Mouse (Mus musculus) limb, embryonic 11.5 days (tissue): ENCODE results near the gene Tecpr1. TPM values are rescaled to one million over a fixed set of nuclear protein-coding genes. Genes with fewer than 3 reads are reported as not detected.

Experiments used
- ATAC-seq: fragments of 200-750 bp; cut with Nextera tagmentation; 2 replicates; pipeline ENCODE4 v1.8.0; 2017; ENCODE audit warnings: low read depth; ENCODE audit not compliant: insufficient number of reproducible peaks, low FRiP score, low TSS enrichment
- DNase-seq: peaks from one replicate; pipeline ENCODE4 v3.0.0-alpha.2; 2015; ENCODE audit warnings: low spot score
- H3K27ac ChIP-seq: fragments of 300-500 bp; sonication (generic); replicated peaks from 2 replicates; pipeline ENCODE4 v1.5.1; 2014; ENCODE audit warnings: low read depth, mild to moderate bottlenecking, low read length
- H3K27me3 ChIP-seq: fragments of 300-500 bp; sonication (generic); 2 replicates; pipeline ENCODE4 v1.6.1; 2014; ENCODE audit warnings: mild to moderate bottlenecking, low read length, mixed read lengths; ENCODE audit not compliant: control insufficient read depth, insufficient read depth
- H3K36me3 ChIP-seq: fragments of 300-500 bp; sonication (generic); 2 replicates; pipeline ENCODE4 v1.6.1; 2014; ENCODE audit warnings: mild to moderate bottlenecking, low read length, moderate library complexity, mixed read lengths; ENCODE audit not compliant: control insufficient read depth, insufficient read depth
- H3K4me1 ChIP-seq: fragments of 300-500 bp; sonication (generic); 2 replicates; pipeline ENCODE4 v1.6.1; 2014; ENCODE audit warnings: low read length, mixed read lengths; ENCODE audit not compliant: control insufficient read depth, insufficient read depth
- H3K4me2 ChIP-seq: fragments of 300-500 bp; sonication (generic); 2 replicates; pipeline ENCODE4 v1.6.1; 2014; ENCODE audit warnings: low read depth, mild to moderate bottlenecking, moderate library complexity; ENCODE audit not compliant: severe bottlenecking
- H3K4me3 ChIP-seq: fragments of 300-500 bp; sonication (generic); 2 replicates; pipeline ENCODE4 v1.5.1; 2014; ENCODE audit warnings: low read depth, low read length
- H3K9ac ChIP-seq: fragments of 300-500 bp; sonication (generic); 2 replicates; pipeline ENCODE4 v1.6.1; 2014; ENCODE audit warnings: mild to moderate bottlenecking, low read length
- H3K9me3 ChIP-seq: fragments of 300-500 bp; sonication (generic); 2 replicates; pipeline ENCODE4 v1.6.1; 2016; ENCODE audit warnings: low read length; ENCODE audit not compliant: control insufficient read depth
- WGBS: fragments of 180-500 bp; shearing (Covaris S2); extraction: QIAGEN DNeasy Blood & Tissue Kit; methylation state at CpG from one replicate; pipeline ENCODE4 v1.1.7; 2014; 5-methylcytosine and 5-hydroxymethylcytosine counted together
- polyA plus RNA-seq: library from polyadenylated mRNA; unstranded; fragments of >200 nt; fragmentation: Nextera tagmentation; extraction: Ambion mirVana; gene quantifications from 2 replicates; pipeline ENCODE4 v1.2.1, GENCODE M21; 2014

The Tecpr1 gene
- polyA plus RNA-seq, 1 experiment from 2014 or later, result 11.3 TPM

- H3K9me3 ChIP-seq, result no peaks in the 10 kb centered on the region
- H3K27ac ChIP-seq, result no peak overlapping the region
- no peak overlapping the region for H3K9ac ChIP-seq
- peaks cover 4% of the 10 kb centered on the region; the same call in 1 of the 2 replicates for H3K36me3 ChIP-seq
- no peaks in the 10 kb centered on the region for H3K4me1 ChIP-seq
- H3K4me3 ChIP-seq, result no peak overlapping the region
- ATAC-seq, result no peak
- no peak for DNase-seq
- WGBS, result 92% methylated on average over 21 of the region's 21 CpGs
- H3K27me3 ChIP-seq, result no peaks in the 10 kb centered on the region
- H3K4me2 ChIP-seq, result no peak overlapping the region
Observed at GRCm38 (mm10) chr5:144184350-144185045, 38.9 kb downstream of the Tecpr1 start.

- peaks cover 4% of the 10 kb centered on the region; the same call in 1 of the 2 replicates for H3K36me3 ChIP-seq
- DNase-seq (no peak), ATAC-seq (no peak)
- no peak overlapping the region for H3K4me2 ChIP-seq
- no peaks in the 10 kb centered on the region for H3K27me3 ChIP-seq
- 87% methylated on average over 7 of the region's 7 CpGs for WGBS
- H3K9ac ChIP-seq, result no peak overlapping the region
- no peak overlapping the region for H3K27ac ChIP-seq
- no peak overlapping the region for H3K4me3 ChIP-seq
- H3K4me1 ChIP-seq, result no peaks in the 10 kb centered on the region
- no peaks in the 10 kb centered on the region for H3K9me3 ChIP-seq
Observed at GRCm38 (mm10) chr5:144183647-144184335, 39.6 kb downstream of the Tecpr1 start.

- no peak for ATAC-seq
- Histone ChIP-seq H3K9me3 (no peaks in the 10 kb centered on the region), H3K36me3 (peaks cover 5% of the 10 kb centered on the region; the same call in 1 of the 2 replicates)
Observed at GRCm38 (mm10) chr5:144183248-144183559, 40.2 kb downstream of the Tecpr1 start.

GRCm38 (mm10) chr5:144182542-144183247, 40.7 kb downstream of the Tecpr1 start:
- 66% methylated on average over 20 of the region's 20 CpGs for WGBS
- no peak overlapping the region for H3K27ac ChIP-seq
- no peak for DNase-seq
- H3K9me3 ChIP-seq, result no peaks in the 10 kb centered on the region
- H3K4me2 ChIP-seq, result no peak overlapping the region
- no peaks in the 10 kb centered on the region for H3K4me1 ChIP-seq
- no peak for ATAC-seq
- no peaks in the 10 kb centered on the region for H3K27me3 ChIP-seq
- peaks cover 5% of the 10 kb centered on the region; the same call in 1 of the 2 replicates for H3K36me3 ChIP-seq
- no peak overlapping the region for H3K9ac ChIP-seq
- H3K4me3 ChIP-seq, result no peak overlapping the region

More at GRCm38 (mm10) chr5:144183248-144183559, 40.2 kb downstream of the Tecpr1 start:
- no peak overlapping the region for H3K4me2 ChIP-seq
- no peak overlapping the region for H3K27ac ChIP-seq
- DNase-seq, result no peak
- WGBS, result 62% methylated on average over 8 of the region's 8 CpGs
- no peaks in the 10 kb centered on the region for H3K27me3 ChIP-seq
- no peak overlapping the region for H3K9ac ChIP-seq
- H3K4me3 ChIP-seq, result no peak overlapping the region
- no peaks in the 10 kb centered on the region for H3K4me1 ChIP-seq

- Histone ChIP-seq H3K4me1 (no peaks in the 10 kb centered on the region), H3K27me3 (no peaks in the 10 kb centered on the region), H3K4me3 (no peak overlapping the region), H3K9ac (no peak overlapping the region), H3K4me2 (no peak overlapping the region), H3K27ac (no peak overlapping the region), H3K9me3 (no peaks in the 10 kb centered on the region), H3K36me3 (peaks cover 4% of the 10 kb centered on the region; the same call in 1 of the 2 replicates)
- ATAC-seq, result no peak
- WGBS, result 94% methylated on average over 7 of the region's 7 CpGs
- no peak for DNase-seq
Observed at GRCm38 (mm10) chr5:144181249-144181648, 42.2 kb downstream of the Tecpr1 start.

- no peak for ATAC-seq
- H3K9me3 ChIP-seq, result no peaks in the 10 kb centered on the region
- no peak overlapping the region for H3K27ac ChIP-seq
- H3K4me3 ChIP-seq, result no peak overlapping the region
- no peaks in the 10 kb centered on the region for H3K4me1 ChIP-seq
- H3K36me3 ChIP-seq, result peaks cover 8% of the 10 kb centered on the region; the same call in 1 of the 2 replicates
- no peak for DNase-seq
- 37% methylated on average over 6 of the region's 6 CpGs for WGBS
- no peaks in the 10 kb centered on the region for H3K27me3 ChIP-seq
- no peak overlapping the region for H3K9ac ChIP-seq
- H3K4me2 ChIP-seq, result no peak overlapping the region
Observed at GRCm38 (mm10) chr5:144178216-144178615, 45.2 kb downstream of the Tecpr1 start.

GRCm38 (mm10) chr5:144173648-144174047, 49.8 kb downstream of the Tecpr1 start:
- Histone ChIP-seq H3K36me3 (peaks cover 10% of the 10 kb centered on the region), H3K4me1 (no peaks in the 10 kb centered on the region), H3K27ac (no peak overlapping the region), H3K9me3 (no peaks in the 10 kb centered on the region), H3K27me3 (no peaks in the 10 kb centered on the region), H3K4me2 (no peak overlapping the region), H3K9ac (no peak overlapping the region), H3K4me3 (no peak overlapping the region)
- no peak for ATAC-seq
- no peak for DNase-seq
- 93% methylated on average over 18 of the region's 18 CpGs for WGBS

- Histone ChIP-seq H3K9ac (no peak overlapping the region; the same call in 1 of the 2 replicates), H3K27me3 (no peaks in the 10 kb centered on the region), H3K4me2 (no peak overlapping the region), H3K27ac (no peak overlapping the region), H3K4me3 (no peak overlapping the region), H3K9me3 (no peaks in the 10 kb centered on the region), H3K4me1 (no peaks in the 10 kb centered on the region), H3K36me3 (peaks cover 11% of the 10 kb centered on the region)
- ATAC-seq (no peak), DNase-seq (no peak)
- WGBS, result 91% methylated on average over 8 of the region's 8 CpGs
Observed at GRCm38 (mm10) chr5:144169275-144169975, 54.0 kb downstream of the Tecpr1 start.
